Mouse (Mus musculus): ENCODE measurements at regions not wholly inside any gene's neighbourhood (a gene's known extent, or its start where the extent isn't known, plus 50 kb on each side); places are given as distances from the start of the nearest gene placed in this dataset.
"Not testable (repeated sequence)": the region's sequence is repeated elsewhere in the genome, so short reads cannot be mapped to it uniquely, and the experiment has no call there.

- DNase-seq (ENCODE audit: extremely low spot score in 1 of 2, low spot score in 1 of 2): no peak
Measured at GRCm38 (mm10) chr17:41264512-41265222, 329.8 kb upstream of the Cenpq start.

DNA sequence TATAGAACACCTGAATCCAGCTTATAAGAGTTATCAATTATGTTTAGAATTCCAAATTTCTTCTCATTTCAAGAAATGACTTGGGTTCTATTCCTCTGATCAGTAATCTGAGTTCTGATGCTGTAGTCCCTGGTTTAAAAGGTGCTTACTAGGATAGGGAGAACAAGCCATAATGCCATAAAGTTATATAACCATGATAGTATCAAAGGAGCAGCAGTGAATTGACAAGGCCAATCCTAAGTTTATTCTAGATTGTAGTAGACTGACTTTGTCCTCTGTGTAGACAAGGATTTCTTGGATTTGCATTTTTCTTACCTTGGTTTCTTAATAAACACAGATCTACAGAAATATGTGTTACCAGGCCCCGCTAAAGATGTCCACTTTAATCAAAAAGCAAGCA is 326.6 kb upstream of the Cenpq start:
- no peak for DNase-seq (ENCODE audit: extremely low spot score in 1 of 2, low spot score in 1 of 2)

DNA sequence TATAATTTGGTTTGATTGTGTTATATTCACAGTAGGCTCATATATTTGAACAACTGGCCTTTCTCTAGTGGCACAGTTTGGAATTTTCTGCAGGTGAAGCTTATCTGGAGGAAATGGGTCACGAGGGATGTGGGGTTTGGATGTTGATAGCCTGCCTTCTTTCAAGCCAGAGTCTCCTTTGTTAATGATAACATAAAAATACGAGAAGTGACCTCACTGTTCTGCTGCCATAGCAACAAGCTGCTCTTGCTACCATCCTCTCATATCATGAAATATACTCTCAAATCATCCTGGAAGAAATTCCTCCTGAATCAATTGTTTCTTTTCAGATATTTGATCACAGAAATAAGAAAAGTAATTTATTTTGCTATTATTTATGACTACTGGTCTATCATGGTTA is 313.6 kb upstream of the Cenpq start:
- DNase-seq (ENCODE audit: extremely low spot score in 1 of 2, low spot score in 1 of 2): no peak

DNA sequence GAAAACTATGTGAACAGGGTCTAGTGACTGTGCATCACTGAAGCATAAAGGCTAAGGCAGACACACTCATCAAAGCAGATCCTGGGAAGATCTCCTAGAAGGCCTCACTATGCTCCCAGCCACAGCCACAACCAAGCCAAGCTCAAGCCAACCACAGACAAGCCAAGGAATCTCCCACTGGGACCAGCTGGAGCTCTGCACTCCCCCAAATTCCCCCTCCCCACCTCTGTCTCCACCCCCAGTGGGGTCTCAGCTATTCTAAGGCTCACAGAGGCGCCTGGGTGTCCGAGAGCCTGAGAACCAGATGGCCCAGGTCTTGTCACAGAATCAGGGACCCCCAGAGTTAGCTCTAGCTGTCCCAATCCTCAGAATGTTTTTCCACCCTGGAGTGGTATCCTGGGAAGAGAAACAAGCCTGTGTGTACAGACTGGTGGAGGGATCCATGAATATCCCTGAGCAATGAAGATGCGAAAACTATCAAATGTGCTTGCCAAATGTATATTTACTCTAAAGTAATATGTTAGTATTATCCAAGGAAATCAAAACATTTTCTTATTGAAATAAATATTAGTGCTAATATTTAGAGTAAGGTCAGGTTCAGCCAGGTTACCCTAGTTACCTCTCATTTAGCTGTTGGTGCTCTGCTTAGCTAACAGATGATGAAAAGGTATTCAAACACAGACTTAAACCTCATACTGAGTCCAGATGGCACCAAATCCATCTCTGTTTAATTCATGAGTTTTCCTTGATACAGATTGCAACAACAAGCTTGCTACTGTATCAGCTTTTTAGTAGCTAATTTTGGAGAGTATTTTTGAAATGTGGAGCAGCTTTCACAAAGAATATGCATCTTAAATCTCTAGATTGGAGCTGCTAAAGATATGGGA is 292.5 kb upstream of the Cenpq start:
- DNase-seq (ENCODE audit: extremely low spot score in 1 of 2, low spot score in 1 of 2): peak in 1 of 2 experiments; percentile 11

DNA sequence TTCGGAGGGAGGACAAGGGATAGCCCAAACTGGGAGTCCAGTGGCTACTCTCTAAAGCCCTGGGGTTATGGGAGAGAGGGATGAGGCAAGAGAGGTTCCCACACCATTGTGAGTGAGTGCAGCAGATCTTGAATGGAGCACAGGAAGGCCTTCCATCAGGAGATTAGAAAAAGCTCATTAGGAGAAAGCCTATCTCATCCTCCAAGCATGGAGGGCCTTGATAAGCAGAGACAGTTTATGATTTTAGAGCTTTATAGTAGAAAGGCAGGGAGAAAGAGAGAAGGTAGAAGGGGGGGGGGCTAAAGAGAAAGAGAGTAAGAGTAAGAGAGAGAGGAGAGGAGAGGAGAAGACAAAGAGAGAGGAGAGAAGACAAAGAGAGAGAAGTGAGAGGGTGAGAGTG is 282.0 kb upstream of the Cenpq start:
- no peak for DNase-seq (ENCODE audit: extremely low spot score in 1 of 2, low spot score in 1 of 2)

- DNase-seq (ENCODE audit: extremely low spot score in 1 of 2, low spot score in 1 of 2): not testable (repeated sequence)
Measured at GRCm38 (mm10) chr17:41199417-41199816, 264.6 kb upstream of the Cenpq start.

- not testable (repeated sequence) for DNase-seq (ENCODE audit: extremely low spot score in 1 of 2, low spot score in 1 of 2)
Measured at GRCm38 (mm10) chr17:41190371-41190770, 255.5 kb upstream of the Cenpq start.

GRCm38 (mm10) chr17:41186691-41187090 is 251.8 kb upstream of the Cenpq start:
- DNase-seq (ENCODE audit: extremely low spot score in 1 of 2, low spot score in 1 of 2): not testable (repeated sequence)

- no peak for DNase-seq (ENCODE audit: extremely low spot score in 1 of 2, low spot score in 1 of 2)
Measured at GRCm38 (mm10) chr17:41184751-41185150, 249.9 kb upstream of the Cenpq start.

GRCm38 (mm10) chr17:41153736-41154453 is 219.0 kb upstream of the Cenpq start:
- no peak for DNase-seq (ENCODE audit: extremely low spot score in 1 of 2, low spot score in 1 of 2)

DNA sequence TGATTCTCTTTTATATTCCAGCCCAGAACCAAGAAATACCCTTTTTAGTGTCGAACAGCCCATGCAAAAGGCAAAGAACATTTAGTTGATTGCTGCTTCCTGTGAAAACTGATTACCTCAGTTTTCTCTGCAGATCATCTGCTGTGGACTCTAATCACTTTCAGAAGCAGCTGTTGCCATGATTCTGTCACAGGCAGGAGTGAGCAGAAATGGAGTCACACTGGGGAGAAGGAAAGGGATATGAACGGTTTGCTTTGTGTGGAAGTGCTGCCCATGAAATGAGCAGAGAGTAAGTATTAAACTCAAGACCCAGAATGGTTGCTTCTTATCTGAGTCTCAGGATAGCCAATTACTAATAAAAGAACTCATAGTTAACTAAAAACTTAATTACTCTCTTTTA is 217.6 kb upstream of the Cenpq start:
- no peak for DNase-seq (ENCODE audit: extremely low spot score in 1 of 2, low spot score in 1 of 2)

DNA sequence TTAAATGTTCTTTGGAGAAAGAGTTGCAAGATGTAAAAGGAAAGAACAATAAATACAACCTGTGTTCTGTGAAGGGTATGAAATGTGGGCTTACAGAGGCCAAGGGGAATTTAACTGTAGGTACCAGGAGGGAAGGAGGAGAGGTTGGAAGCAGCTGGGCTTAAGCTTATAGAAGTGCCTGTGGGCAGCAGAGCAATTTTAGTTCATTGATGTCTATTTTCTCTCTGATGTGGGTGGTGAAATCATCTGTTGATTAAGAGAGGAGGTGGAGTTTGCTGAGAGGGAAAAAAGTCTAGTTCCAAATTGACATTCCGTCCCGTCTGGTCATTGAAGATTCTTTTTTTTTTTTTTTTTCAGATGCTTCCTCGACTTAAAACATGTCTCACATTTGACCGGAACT is 209.7 kb upstream of the Cenpq start:
- no peak for DNase-seq (ENCODE audit: extremely low spot score in 1 of 2, low spot score in 1 of 2)

DNA sequence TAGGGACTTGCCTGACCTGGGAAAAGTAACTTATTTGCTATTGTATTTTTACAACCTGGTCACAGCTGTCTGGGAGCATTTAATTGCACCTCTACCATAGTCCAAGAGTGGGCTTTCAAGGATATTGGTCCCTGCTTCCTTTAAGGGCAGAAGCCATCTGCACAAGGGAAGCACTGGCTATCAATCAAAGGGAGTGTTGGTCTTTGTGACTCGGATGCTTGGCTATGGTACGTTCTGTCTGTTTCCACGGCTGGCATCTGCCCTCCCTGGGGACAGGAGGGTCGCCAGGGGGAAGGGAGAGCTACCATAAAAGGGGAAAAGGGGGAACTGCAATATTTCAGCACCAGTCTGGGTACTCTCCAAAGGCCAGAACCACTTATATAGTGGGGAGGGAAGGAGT is 190.7 kb upstream of the Cenpq start:
- no peak for DNase-seq (ENCODE audit: extremely low spot score in 1 of 2, low spot score in 1 of 2)

- no peak for DNase-seq (ENCODE audit: extremely low spot score in 1 of 2, low spot score in 1 of 2)
Measured at GRCm38 (mm10) chr17:41122939-41123338, 188.1 kb upstream of the Cenpq start.

GRCm38 (mm10) chr17:41103980-41104379 is 169.1 kb upstream of the Cenpq start:
- no peak for DNase-seq (ENCODE audit: extremely low spot score in 1 of 2, low spot score in 1 of 2)

DNA sequence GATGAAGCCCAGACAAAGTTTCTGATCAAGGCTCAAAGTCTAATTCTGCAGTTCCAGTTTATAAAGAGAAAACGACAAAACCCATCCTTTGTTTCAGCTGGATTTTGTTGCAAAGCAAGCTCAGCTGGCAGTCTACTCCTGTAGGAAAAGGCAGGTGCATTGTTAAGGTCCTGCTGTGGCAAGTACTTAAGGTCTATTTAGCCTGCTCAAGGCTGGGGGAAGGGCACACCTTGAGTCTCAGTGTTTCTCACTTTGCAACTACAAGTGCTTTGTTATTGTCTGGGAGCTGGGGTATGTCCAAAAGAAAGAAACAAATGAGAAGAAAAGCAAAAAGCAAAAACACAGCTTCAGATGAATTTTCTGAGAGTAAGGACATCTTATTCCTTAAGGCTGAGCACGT is 136.0 kb upstream of the Cenpq start:
- DNase-seq (ENCODE audit: extremely low spot score in 1 of 2, low spot score in 1 of 2): no peak

Measured in layer of hippocampus, postnatal 25 days (tissue).